8 mouse cellular contexts compared by ENCODE assay signal in genomic region chrX:129750094-129750569, GRCm38 (mm10). TPM values are rescaled to one million over a fixed set of nuclear protein-coding genes. Genes with fewer than 3 reads are reported as not detected.
DNase-seq lines count a peak whose midpoint lies in the region; ATAC-seq and TF ChIP-seq lines count a peak whose summit lies in the region.

No protein-coding gene starts in this region.

- ATAC-seq in activated CD4-positive, CD25-positive, alpha-beta regulatory T cell, adult 4 months, result peak; percentile 4
- ATAC-seq in forebrain, embryonic 15.5 days (replicated peaks), result peak; percentile 78
- ATAC-seq in inflammation-experienced regulatory T-cells, adult 6 months, result peak; percentile 29
- peak; percentile 60 for ATAC-seq in liver, postnatal 0 days
- ATAC-seq in neural tube, embryonic 13.5 days (ENCODE audit: low read depth), result peak; percentile 74

- peak overlapping the region; percentile 45 for H3K4me2 ChIP-seq in forebrain, embryonic 15.5 days (replicated peaks)
- H3K4me2 ChIP-seq in liver, postnatal 0 days (ENCODE audit: low read depth, low read length), result peak overlapping the region; percentile 66
- peak overlapping the region; percentile 60 for H3K4me2 ChIP-seq in neural tube, embryonic 13.5 days

- no peaks in the 10 kb centered on the region for H3K27me3 ChIP-seq in forebrain, embryonic 15.5 days
- H3K27me3 ChIP-seq in liver, postnatal 0 days (ENCODE audit: insufficient read depth, low read length), result no peaks in the 10 kb centered on the region
- no peaks in the 10 kb centered on the region for H3K27me3 ChIP-seq in neural tube, embryonic 13.5 days

- H3K9ac ChIP-seq in forebrain, embryonic 15.5 days (replicated peaks), result peak overlapping the region; percentile 54
- H3K9ac ChIP-seq in liver, postnatal 0 days (replicated peaks), result peak overlapping the region; percentile 57
- peak overlapping the region; percentile 69 for H3K9ac ChIP-seq in neural tube, embryonic 13.5 days

- no peaks in the 10 kb centered on the region for H3K36me3 ChIP-seq in forebrain, embryonic 15.5 days
- H3K36me3 ChIP-seq in liver, postnatal 0 days (replicated peaks; ENCODE audit: insufficient read depth, low read length), result no peaks in the 10 kb centered on the region
- no peaks in the 10 kb centered on the region for H3K36me3 ChIP-seq in neural tube, embryonic 13.5 days

- no peaks in the 10 kb centered on the region for H3K9me3 ChIP-seq in forebrain, embryonic 15.5 days
- no peaks in the 10 kb centered on the region for H3K9me3 ChIP-seq in liver, postnatal 0 days (ENCODE audit: low read length)
- H3K9me3 ChIP-seq in neural tube, embryonic 13.5 days, result no peaks in the 10 kb centered on the region

- H3K4me1 ChIP-seq in forebrain, embryonic 15.5 days, result no peaks in the 10 kb centered on the region
- no peaks in the 10 kb centered on the region for H3K4me1 ChIP-seq in liver, postnatal 0 days (ENCODE audit: insufficient read depth)
- no peaks in the 10 kb centered on the region for H3K4me1 ChIP-seq in neural tube, embryonic 13.5 days (replicated peaks)

- H3K27ac ChIP-seq in forebrain, embryonic 15.5 days (replicated peaks), result peak overlapping the region; percentile 63
- peak overlapping the region; percentile 59 for H3K27ac ChIP-seq in liver, postnatal 0 days (ENCODE audit: low read depth)
- peak overlapping the region; percentile 49; the same call in 1 of the 2 replicates for H3K27ac ChIP-seq in neural tube, embryonic 13.5 days (replicated peaks)

- WGBS in forebrain, embryonic 15.5 days, result 24% methylated on average over 31 of the region's 31 CpGs
- WGBS in liver, postnatal 0 days (ENCODE audit: insufficient replicate concordance), result 24% methylated on average over 26 of the region's 31 CpGs
- whole genome bisulfite sequencing in neural tube, embryonic 13.5 days, result 16% methylated on average over 31 of the region's 31 CpGs

- TF ChIP-seq CTCF in liver, postnatal 0 days (IDR thresholded peaks at IDR 0.05; ENCODE audit: low read depth), result no peak

- no peak for TF ChIP-seq EP300 in liver, postnatal 0 days (IDR thresholded peaks at IDR 0.05; ENCODE audit: low read depth)

- peak overlapping the region; percentile 70 for H3K4me3 ChIP-seq in forebrain, embryonic 15.5 days
- H3K4me3 ChIP-seq in liver, postnatal 0 days (ENCODE audit: low read depth, low read length), result peak overlapping the region; percentile 61
- H3K4me3 ChIP-seq in neural tube, embryonic 13.5 days, result peak overlapping the region; percentile 55

- peak; percentile 9 for DNase-seq in kidney, adult 9 months
- DNase-seq in kidney, postnatal 10 days, result no peak
- DNase-seq in liver, postnatal 0 days, result peak; percentile 27
- DNase-seq in urinary bladder, postnatal 14 days (ENCODE audit: low spot score), result no peak

RNA-seq across cellular contexts. Expression of gene Diaph2, which starts 0.6 kb away (rescaled TPM):
- polyA plus RNA-seq in activated CD4-positive, CD25-positive, alpha-beta regulatory T cell, adult 4 months (2017; shearing (Covaris generic)), result 1 to 10 TPM; 6.1 to 6.2 TPM
- polyA plus RNA-seq in forebrain, embryonic 15.5 days (2015; fragmentation: Nextera tagmentation; extraction: Ambion mirVana), result 5.8 and 6.1 TPM in 2 replicates
- polyA plus RNA-seq in inflammation-experienced regulatory T-cells, adult 6 months (2017; shearing (Covaris generic)), result 1 to 10 TPM; 5.1 to 6.6 (median 5.1) TPM
- polyA plus RNA-seq in liver, postnatal 0 days (2015; fragmentation: Nextera tagmentation; extraction: Ambion mirVana), result 1.8 and 2.4 TPM in 2 replicates
- polyA plus RNA-seq in neural tube, embryonic 13.5 days (2015; fragmentation: Nextera tagmentation; extraction: Ambion mirVana), result 2.8 and 3.5 TPM in 2 replicates

Comparison
In these comparisons a context has a peak if more than half of its experiments do, and no peak if none do; other contexts are left out.
1. DNase-seq: peak in kidney, adult 9 months (single experiment) and liver, postnatal 0 days (single experiment); none in kidney, postnatal 10 days (single experiment) and urinary bladder, postnatal 14 days (single experiment).
2. ATAC-seq: peak in every context shown above with its lines; median percentile 78 in forebrain, embryonic 15.5 days; 74 in neural tube, embryonic 13.5 days; 60 in liver, postnatal 0 days; 29 in inflammation-experienced regulatory T-cells, adult 6 months; 4 in activated CD4-positive, CD25-positive, alpha-beta regulatory T cell, adult 4 months.
3. Peak in every context shown above with its lines, with median percentiles within 50 percentile points of each other: H3K27ac ChIP-seq, H3K4me2 ChIP-seq, H3K4me3 ChIP-seq and H3K9ac ChIP-seq.